Mouse (Mus musculus) heart, adult 18-20 months (tissue): Measurements from ENCODE around the gene Nxpe3. TPM values are rescaled to one million over a fixed set of nuclear protein-coding genes. Genes with fewer than 3 reads are reported as not detected.
A peak's percentile ranks its signal among the peaks of the same experiment; 100 is the strongest.
"Not testable (repeated sequence)": the region's sequence is repeated elsewhere in the genome, so short reads cannot be mapped to it uniquely, and the experiment has no call there.

Experiments
- DNase-seq, 2 experiments: peaks; one replicate each; pipeline ENCODE4 v3.0.0; 2021 to 2022; ENCODE audit warnings: mixed read lengths in 1 of 2
- total RNA-seq, 2 experiments: library from RNA; stranded (reverse); gene quantifications; 2 replicates each; pipeline ENCODE4 v1.2.3; 2021

Nxpe3 gene
- total RNA-seq, 2 experiments from 2014 or later = 0.40 to 0.93 TPM

GRCm38 (mm10) chr16:55890346-55891136 lies 4.5 kb downstream of the Nxpe3 start:
- DNase-seq = no peak

GRCm38 (mm10) chr16:55889451-55889850 lies 5.6 kb downstream of the Nxpe3 start:
- no peak for DNase-seq

- DNase-seq = no peak
Observed at GRCm38 (mm10) chr16:55888584-55888960, 6.5 kb downstream of the Nxpe3 start.

- no peak for DNase-seq
Observed at GRCm38 (mm10) chr16:55887814-55888583, 7.1 kb downstream of the Nxpe3 start.

GRCm38 (mm10) chr16:55884246-55884645 lies 10.8 kb downstream of the Nxpe3 start:
- DNase-seq = no peak

- DNase-seq = peak in 1 of 2 experiments; percentile 19
Observed at GRCm38 (mm10) chr16:55876025-55876424, 19.1 kb downstream of the Nxpe3 start.

GRCm38 (mm10) chr16:55863832-55864231 lies 31.3 kb downstream of the Nxpe3 start:
- DNase-seq = no peak

GRCm38 (mm10) chr16:55863149-55863815 lies 31.8 kb downstream of the Nxpe3 start:
- DNase-seq = peak; percentile 64 to 81

- no peak for DNase-seq
Observed at GRCm38 (mm10) chr16:55861104-55861503, 34.0 kb downstream of the Nxpe3 start.

GRCm38 (mm10) chr16:55859421-55859820 lies 35.7 kb downstream of the Nxpe3 start:
- not testable (repeated sequence) for DNase-seq

- DNase-seq = peak; percentile 42 to 83
Observed at GRCm38 (mm10) chr16:55858465-55858864, 36.6 kb downstream of the Nxpe3 start.

- DNase-seq = peak; percentile 71 to 90
Observed at GRCm38 (mm10) chr16:55852943-55853727, 42.0 kb downstream of the Nxpe3 start.

- no peak for DNase-seq
Observed at GRCm38 (mm10) chr16:55852515-55852914, 42.6 kb downstream of the Nxpe3 start.

GRCm38 (mm10) chr16:55850485-55850884 lies 44.6 kb downstream of the Nxpe3 start:
- no peak for DNase-seq

GRCm38 (mm10) chr16:55847679-55848078 lies 47.4 kb downstream of the Nxpe3 start:
- DNase-seq = no peak

- no peak for DNase-seq
Observed at GRCm38 (mm10) chr16:55844847-55845246, 50.2 kb downstream of the Nxpe3 start.

GRCm38 (mm10) chr16:55843919-55844318 lies 51.2 kb downstream of the Nxpe3 start:
- no peak for DNase-seq

- no peak for DNase-seq
Observed at GRCm38 (mm10) chr16:55843134-55843533, 52.0 kb downstream of the Nxpe3 start.

GRCm38 (mm10) chr16:55841506-55841905 lies 53.6 kb downstream of the Nxpe3 start:
- no peak for DNase-seq

GRCm38 (mm10) chr16:55838510-55839474 lies 56.3 kb downstream of the Nxpe3 start, which contains the start of gene Nfkbiz:
TSS of gene Nfkbiz (minus strand) at chr16:55838899.
- DNase-seq = peak; percentile 93 to 97

GRCm38 (mm10) chr16:55838129-55838509 lies 57.0 kb downstream of the Nxpe3 start:
- no peak for DNase-seq
